Mouse (Mus musculus) monocyte, adult 5-6 weeks (primary cell): ENCODE data around the gene Unc45a. TPM values are rescaled to one million over a fixed set of nuclear protein-coding genes. Genes with fewer than 3 reads are reported as not detected.
A peak's percentile ranks its signal among the peaks of the same experiment; 100 is the strongest.

Source experiments
- ATAC-seq: fragments of 153-309, 156-312 bp; replicated peaks from 2 replicates; pipeline ENCODE4 v1.8.0; 2017; ENCODE audit warnings: mild to moderate bottlenecking; ENCODE audit not compliant: low TSS enrichment, insufficient number of reproducible peaks, severe bottlenecking, poor library complexity, low FRiP score
- total RNA-seq: library from RNA; stranded (forward); fragments of 200-1000, 200-491, 200-594 nt; gene quantifications from 3 replicates; pipeline ENCODE4 v1.2.3, GENCODE M21; 2017

Unc45a gene
- total RNA-seq, 1 experiment from 2014 or later: 28.3 TPM

DNA sequence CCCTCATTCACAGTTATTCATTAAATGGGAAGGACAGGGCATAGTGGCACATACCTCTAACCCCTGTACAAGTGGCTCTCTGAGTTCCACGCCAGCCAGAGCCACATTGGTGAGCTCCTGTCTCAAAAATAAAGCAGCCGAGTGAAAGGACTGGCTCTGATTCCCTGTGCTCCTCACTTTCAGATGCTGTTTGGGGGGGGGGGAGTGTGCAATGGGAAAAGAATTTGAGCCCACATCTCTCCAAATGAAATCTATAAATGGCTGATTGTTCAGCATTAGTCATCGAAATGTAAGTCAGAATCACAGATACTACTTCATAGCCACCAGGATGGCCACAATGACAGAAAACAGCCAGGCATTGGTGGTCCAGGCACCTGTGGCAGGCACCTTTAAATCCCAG lies 43.8 kb downstream of the Unc45a start:
- no peak for ATAC-seq

DNA sequence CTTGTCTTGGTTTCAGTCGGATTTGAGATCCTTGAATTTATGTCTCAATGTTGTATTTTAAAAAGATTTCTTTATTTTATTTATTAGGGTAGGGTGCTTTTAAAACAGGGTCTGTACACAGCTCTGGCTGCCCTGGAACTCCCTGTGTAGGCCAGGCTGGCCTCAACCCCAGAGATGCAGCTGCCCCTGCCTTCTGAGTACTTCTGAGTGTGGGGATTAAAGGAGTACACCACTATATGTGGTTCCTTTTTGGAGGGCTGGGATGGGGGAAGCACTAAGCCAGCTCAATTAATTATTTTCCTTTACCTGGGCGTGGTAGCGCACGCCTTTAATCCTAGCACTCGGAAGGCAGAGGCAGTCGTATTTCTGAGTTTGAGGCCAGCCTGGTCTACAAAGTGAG lies 44.3 kb downstream of the Unc45a start:
- no peak for ATAC-seq

DNA sequence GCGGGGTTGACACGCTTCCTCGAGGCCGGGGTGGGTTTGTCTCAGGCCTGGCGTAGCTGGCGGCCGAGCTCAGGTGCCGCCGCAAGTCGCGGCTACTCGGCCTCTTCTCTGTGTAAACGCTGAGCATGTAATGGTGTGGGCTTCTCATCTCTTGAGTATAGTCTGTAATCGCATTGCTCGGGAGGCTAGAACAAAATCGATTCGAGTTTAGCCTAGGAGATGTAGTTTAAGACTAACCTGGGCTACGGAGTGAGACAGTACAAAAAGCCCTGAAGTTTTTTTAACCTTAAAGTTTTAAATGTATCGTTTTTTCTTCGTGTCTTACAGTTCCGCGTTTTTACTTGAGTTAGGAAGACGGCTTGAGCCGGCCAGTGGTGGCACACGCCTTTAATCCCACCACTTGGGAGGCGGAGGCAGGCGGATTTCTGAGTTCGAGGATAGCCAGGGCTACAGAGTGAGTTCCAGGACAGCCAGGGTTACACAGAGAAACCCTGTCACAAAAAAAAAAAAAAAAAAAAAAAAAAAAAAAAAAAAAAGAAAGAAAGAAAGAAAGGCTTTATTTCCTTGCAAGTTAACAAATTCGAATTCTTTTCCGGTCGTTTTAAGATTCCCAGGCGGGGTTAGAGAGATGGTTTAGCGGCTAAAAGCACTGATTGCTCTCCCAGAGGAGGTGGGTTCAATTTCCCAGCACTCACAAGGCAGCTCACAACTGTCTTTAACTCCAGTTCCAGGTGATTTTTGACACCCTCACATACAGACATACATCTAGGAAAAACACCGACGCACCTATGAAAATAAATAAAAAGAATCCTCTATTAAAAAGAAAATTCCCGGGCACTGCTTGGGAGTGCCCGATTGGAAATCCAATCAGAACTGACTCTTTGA lies 45.8 kb downstream of the Unc45a start:
- ATAC-seq: no peak

DNA sequence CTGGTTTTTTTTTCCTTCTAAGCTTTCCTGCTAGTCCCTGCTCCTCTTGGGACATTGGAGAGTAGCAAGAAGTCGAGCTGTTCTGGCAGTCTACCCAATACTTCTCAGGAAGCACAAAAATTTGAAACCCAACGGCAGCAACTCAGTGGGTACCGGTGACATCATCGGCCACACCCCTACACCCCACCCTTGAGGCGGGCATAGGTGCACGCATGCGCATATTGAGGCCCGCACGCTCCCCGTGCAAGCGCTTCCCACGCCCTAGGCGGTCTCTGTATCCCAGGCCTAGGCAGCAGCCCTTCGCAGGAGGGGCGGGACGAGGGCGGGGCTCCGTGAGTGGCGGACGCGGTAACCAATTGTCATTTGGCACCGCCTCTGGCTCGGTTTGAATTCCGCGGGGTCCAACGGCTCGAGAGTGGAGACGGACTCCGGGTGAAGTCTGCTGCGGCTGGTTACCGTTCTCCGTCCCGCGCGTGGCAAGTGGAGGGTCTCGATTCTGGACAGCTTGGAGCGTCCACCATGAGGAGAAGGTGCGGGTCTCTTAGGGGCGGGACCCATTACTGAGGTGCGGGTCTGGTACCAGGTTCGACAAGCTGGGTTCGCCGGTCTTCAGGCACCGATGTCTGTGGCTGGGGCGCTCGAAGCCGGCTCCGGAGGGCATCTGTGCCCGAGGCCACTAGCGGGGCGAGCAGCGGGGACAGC lies 46.6 kb downstream of the Unc45a start, which contains the start of gene Prc1:
Gene Prc1 (plus strand): TSS at position 389 of the 702 bp plus-strand sequence.
- ATAC-seq: peak; percentile 98

DNA sequence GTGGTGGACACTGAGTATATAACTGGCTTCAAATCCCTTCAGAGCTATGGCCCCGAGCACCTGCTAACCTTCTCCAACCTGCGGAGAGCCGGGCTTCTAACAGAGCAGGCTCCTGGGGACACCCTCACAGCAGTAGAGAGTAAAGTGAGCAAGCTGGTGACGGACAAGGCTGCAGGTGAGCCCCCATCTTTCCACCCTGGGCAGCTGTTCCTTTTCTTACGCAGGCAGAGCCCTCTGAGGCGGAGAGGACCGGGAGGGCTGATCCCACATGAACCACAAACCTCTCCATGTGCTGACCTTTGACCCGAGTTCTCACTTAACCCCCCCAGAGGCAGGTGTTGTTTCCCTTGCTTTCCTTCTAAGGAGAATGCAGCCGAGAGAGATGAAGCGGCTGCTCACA lies 53.1 kb downstream of the Unc45a start:
- ATAC-seq: no peak

DNA sequence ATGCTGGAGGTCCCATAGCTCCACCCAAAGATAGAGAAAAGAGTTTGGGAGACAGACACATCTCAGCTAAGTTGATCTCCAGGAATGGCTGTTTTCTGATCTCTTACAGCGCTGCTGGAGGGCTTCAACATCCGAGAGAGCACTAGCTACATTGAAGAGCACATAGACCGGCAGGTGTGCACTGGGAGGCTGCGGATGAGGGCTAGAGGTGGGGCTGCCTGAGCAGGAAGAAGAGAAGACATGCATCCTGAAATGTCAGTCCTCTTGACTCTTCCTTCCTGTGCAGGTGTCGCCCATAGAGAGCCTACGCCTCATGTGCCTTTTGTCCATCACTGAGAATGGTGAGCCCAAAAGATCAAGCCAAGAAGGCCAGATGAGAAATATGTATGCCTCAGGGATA lies 55.1 kb downstream of the Unc45a start:
- ATAC-seq: no peak

DNA sequence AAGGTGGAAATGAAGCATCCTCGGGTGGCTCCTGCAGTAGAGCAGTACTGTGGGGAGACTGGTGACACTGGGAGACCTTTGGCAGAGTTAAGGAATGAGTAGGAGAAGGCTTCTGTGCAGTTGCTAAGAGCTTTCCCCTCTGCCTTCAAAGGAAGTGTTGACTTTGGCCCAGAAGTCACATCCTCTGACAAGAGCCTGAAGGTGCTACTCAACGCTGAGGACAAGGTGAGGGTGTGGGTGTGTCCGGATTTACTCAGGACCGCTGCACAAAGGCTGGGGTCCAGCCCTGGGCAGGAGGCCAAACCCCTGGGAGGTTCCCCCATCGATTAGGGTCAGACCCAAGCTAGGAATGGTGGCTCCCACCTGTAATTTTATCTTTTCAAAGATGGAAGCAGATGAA lies 56.4 kb downstream of the Unc45a start:
- ATAC-seq: no peak

DNA sequence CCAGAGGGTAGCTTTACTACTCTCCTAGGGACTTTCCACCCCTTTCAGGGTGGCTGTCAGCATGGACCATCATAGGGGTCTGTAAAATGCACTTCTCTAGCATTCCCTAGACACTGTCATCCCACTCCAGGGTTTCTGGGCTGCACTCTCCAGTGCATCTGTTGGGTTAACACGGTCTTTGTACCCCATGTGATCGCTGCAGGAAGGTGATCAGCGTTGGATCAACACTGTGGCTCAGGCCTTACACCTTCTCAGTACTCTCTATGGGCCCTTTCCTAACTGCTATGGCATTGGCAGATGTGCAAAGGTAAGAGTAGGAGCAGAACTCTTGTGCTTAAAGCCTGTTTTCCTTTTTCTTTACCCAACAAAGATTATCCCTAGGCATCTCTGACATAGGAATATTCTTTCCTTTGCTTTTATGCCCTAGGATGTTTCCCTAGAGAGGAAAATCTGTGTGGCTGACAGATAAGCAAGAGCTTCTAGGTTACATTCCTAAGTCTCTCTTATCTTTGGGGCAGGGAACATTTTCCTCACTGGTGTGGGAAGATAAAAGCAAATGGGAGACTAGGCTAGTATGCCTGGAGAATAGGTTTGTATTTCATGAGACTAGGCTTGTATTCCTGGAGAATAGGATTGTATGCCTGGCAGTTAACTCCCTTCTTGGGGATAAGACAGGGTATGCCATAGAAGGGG lies 57.4 kb downstream of the Unc45a start:
- no peak for ATAC-seq

DNA sequence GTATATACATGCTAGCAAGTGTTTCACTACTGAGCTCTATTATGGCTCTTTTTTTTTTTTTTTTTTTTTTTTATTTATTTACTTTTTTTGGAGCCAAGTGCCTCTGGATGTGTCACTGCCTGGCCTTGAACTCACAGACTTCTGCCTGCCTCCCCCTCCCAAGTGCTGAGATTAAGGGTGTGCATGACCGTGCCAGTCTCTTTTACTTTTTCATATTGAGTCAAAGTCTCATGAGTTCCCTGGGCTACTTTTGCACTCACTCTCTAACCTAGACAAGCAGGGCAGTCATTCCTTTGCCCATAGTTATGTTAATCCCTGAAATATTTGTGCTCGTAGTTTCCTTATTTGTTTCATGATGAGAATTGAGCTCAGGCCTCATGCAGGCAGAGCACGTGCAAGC lies 59.2 kb downstream of the Unc45a start:
- no peak for ATAC-seq

DNA sequence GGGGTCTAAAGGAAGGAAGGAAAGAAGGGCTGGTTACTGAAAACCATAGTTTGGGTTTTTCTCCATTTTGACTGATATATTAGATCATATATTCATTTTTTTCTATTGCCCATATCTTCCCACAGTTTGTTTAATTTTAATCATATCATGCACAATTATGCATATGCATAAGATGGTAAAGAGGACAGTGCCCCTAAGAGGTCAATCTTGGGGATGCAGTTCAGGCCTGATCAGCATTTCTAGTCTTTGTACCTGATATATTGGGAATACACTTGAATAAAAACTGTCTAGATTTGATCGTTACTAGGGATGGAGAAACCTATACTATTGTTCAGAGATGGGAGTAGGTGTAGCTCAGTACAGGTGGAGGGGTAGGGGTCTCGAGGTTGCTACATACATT lies 59.8 kb downstream of the Unc45a start:
- no peak for ATAC-seq

DNA sequence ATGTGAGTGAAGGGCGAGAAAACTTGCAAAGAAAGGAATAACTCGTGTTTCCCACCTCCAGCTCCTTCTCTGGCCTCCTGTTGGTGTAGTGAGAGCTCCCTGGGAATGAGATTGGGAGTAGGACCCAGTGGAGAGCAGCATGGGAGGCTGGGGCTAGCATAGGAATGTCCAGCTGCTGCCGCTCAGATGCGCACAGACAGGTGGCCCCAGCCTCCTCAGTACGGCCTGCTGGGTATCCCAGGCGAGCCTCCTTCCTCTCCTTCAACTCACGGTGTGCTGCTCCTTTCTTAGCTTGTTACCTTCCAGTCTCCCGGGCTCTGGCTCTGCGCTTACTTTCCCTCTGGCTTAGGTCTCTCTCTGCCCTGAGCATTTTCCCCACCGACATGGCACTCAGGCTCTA lies 60.8 kb downstream of the Unc45a start:
- ATAC-seq: no peak

DNA sequence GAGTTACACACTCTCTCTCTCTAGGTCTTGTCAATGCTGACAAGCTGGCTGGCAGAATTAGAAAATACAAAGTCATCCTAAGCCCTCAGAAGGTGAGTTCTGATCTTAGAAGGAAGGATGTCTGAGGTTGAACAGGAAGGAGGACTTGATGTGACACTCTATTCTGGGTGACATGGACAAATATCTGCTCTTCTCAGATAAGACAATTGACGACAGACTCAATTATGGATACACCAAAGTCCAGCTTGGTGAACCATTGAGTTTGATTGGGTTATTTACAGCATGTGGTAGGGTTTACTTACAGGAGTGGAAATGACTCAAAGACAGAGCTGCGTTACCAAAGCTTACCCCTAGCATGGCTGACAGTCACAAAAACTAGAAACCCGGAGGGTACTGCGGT lies 64.4 kb downstream of the Unc45a start:
- ATAC-seq: no peak

Other genes with a start within 250 kb of the Unc45a start
- gene Idh2, start 225.6 kb downstream of the Unc45a start, total RNA-seq: 23.3 to 27.2 TPM (median 24.2 TPM) in 3 replicates
- gene Sema4b, start 154.2 kb downstream of the Unc45a start, total RNA-seq: 7.4 to 9.3 TPM (median 9.1 TPM) in 3 replicates
- gene Cib1, start 108.2 kb downstream of the Unc45a start, total RNA-seq: 37.5 to 51.3 TPM (median 45.7 TPM) in 3 replicates
- 0.86 to 3.5 TPM (median 2.2 TPM) in 3 replicates for gene Gdpgp1, start 108.1 kb downstream of the Unc45a start, total RNA-seq
- 3.0 TPM in 1 of 3 replicates, not detected in the others for gene Ttll13, start 94.6 kb downstream of the Unc45a start, total RNA-seq
- 22.5 to 35.4 TPM (median 27.3 TPM) in 3 replicates for gene Ngrn, start 79.8 kb downstream of the Unc45a start, total RNA-seq
- gene Vps33b, start 71.4 kb downstream of the Unc45a start, total RNA-seq: 35.8 to 53.3 TPM (median 47.4 TPM) in 3 replicates
- gene Prc1, start 46.6 kb downstream of the Unc45a start, total RNA-seq: 6.3 to 11.8 TPM (median 7.3 TPM) in 3 replicates
- gene Rccd1, start 16.6 kb downstream of the Unc45a start, total RNA-seq: 4.0 to 14.3 TPM (median 4.7 TPM) in 3 replicates
- 0.21 to 6.1 TPM (median 1.5 TPM) in 3 replicates for gene Hddc3, start 2.1 kb upstream of the Unc45a start, total RNA-seq
- 12.8 to 20.6 TPM (median 18.0 TPM) in 3 replicates for gene Man2a2, start 30.4 kb upstream of the Unc45a start, total RNA-seq
- gene Fes, start 46.9 kb upstream of the Unc45a start, total RNA-seq: 117 to 175 TPM (median 150 TPM) in 3 replicates
- gene Furin, start 64.4 kb upstream of the Unc45a start, total RNA-seq: 31.1 to 46.2 TPM (median 34.3 TPM) in 3 replicates
- 14.3 to 17.8 TPM (median 14.4 TPM) in 3 replicates for gene Blm, start 194.1 kb upstream of the Unc45a start, total RNA-seq